Mouse (Mus musculus) stomach, postnatal 0 days (tissue): ENCODE measurements around the gene Pkm.

Experiments used
- CTCF ChIP-seq: IDR thresholded peaks from 2 replicates; pipeline ENCODE4 v1.5.1; 2016; ENCODE audit warnings: antibody characterized with exemption, low read depth, mild to moderate bottlenecking, moderate library complexity
- EP300 ChIP-seq: optimal IDR thresholded peaks from 2 replicates; pipeline ENCODE3; 2016; ENCODE audit warnings: antibody characterized with exemption

DNA sequence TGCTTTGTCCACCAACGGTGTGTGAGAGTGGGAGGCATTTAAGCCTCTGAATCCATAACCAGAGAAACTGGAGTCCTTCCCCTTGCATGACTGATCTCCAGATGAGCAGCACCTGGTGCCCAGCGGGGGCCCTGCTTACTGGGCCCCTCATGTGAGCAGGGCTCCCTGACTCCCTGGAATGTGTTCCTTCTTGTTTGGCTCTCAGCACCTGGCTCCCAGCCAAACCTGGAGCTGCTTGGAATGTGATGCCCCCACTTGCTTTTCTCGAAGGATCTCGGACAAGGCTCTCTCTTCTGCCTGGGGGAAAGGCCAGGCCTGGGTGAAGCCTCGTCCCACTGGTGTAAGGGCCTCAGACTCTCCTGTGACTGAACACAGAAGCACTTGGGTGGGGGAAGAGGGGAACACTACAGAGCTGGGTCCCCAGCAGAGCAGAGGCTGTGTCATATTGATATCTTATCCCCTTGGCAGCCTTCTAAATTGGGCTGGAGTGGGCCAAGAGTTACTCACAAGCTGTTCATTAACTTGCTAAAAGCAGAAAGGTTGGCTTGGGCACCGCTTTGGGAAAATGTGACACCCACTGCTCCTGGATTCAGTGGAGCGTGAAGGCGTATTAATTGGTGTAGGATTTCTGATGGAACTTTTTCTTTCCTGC is 67.7 kb downstream of the Pkm start:
- TF ChIP-seq CTCF (no peak), EP300 (no peak)
